Mouse (Mus musculus) R1 (cell line): Measurements from ENCODE around the gene Adamts4.
A peak's percentile ranks its signal among the peaks of the same experiment; 100 is the strongest.

Experiments
- DNase-seq: peaks from one replicate; pipeline ENCODE4 v3.0.0-alpha.2; 2018; ENCODE audit warnings: low read depth, low spot score

The Adamts4 gene

GRCm38 (mm10) chr1:171252415-171252814, 2.2 kb downstream of the Adamts4 start:
- DNase-seq: peak; percentile 55

DNA sequence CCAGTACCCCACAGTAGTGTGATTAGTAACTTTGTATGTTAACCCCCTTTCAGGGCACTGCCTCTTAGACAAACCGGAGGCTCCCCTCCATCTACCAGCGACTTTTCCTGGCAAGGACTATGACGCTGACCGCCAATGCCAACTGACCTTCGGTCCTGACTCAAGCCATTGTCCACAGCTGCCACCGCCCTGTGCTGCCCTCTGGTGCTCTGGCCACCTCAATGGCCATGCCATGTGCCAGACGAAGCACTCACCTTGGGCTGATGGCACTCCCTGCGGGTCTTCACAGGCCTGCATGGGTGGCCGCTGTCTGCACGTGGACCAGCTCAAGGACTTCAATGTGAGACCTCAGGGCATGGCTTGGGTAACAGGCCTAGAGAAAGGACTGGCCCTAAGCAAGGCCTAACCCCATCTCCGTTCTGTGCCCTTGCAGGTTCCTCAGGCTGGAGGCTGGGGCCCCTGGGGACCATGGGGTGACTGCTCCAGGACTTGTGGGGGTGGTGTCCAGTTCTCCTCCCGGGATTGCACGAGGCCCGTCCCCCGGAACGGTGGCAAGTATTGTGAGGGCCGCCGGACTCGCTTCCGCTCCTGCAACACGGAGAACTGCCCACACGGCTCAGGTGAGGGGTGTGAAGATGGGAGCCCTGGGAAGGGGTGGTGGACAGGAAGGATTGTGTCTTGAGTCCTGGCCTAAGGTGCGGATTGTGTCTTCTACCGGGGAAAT, 6.0 kb downstream of the Adamts4 start:
- DNase-seq: no peak

GRCm38 (mm10) chr1:171256937-171257548, 6.8 kb downstream of the Adamts4 start:
- DNase-seq: peak; percentile 87

GRCm38 (mm10) chr1:171257781-171258180, 7.6 kb downstream of the Adamts4 start:
- DNase-seq: no peak

GRCm38 (mm10) chr1:171258921-171259320, 8.7 kb downstream of the Adamts4 start:
- DNase-seq: no peak

DNA sequence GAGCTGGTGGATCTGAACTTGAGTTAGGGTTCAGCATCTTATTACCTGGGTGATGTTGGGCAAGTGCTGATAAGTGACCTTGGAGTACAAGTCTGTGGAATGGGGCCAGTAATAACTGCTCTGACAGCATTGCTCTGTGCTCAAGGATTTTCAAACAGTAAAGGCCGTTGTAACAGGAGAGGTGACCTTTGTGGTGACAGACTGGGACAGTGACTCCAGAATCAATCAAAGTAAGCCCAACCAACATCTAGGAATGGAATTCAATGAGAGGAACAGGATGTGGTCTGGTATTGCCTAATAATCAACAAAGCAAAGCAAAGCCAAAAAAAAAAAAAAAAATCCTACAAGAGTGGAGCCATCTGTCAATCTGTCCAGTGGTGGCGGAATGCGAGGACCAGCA, 10.1 kb downstream of the Adamts4 start:
- no peak for DNase-seq

DNA sequence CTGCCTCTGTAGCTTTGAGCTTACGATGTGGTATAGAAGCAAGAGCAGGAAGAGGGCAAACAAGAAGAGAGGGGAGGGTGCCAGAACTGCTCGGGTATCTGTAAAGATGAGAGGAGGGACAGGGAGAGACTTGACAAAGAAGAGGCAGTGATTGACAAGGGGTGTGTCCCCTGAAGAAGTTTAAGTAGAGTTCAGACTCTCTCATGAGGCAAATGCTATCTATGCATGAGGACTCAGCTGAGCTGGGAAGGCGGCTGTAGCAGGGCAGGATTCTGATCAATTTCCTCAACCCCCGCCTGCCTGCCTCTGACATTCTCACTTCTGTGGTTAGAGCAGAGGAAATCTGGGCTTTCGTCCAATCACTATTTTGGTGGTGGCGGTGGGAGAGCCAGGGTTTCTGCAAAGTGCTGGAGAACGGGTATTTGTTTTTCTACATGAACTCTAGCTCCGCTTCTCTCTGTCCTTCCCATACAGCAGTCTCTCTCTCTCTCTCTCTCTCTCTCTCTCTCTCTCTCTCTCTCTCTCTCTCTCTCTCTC, 12.4 kb downstream of the Adamts4 start:
- no peak for DNase-seq

DNA sequence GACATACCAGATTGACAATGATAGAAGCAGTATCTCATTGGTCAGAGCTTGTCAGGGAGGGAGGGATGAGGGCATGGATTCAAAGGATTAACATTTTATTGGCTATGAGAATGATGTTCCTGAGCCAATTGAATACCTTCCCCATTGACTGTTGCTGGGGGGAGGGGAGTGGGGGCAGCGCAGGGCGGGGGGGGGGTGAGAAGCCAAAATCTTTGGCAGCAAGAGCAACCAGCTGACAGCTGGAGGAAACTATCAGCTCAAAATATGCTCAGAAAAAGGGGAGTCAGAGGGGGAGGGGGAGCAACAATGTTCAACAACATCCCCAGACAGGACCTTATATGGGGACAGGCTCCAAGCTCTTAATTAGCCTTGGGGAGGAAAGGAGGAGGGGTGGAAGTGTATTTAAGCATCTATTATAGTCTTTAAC, 13.0 kb downstream of the Adamts4 start:
- DNase-seq: no peak

DNA sequence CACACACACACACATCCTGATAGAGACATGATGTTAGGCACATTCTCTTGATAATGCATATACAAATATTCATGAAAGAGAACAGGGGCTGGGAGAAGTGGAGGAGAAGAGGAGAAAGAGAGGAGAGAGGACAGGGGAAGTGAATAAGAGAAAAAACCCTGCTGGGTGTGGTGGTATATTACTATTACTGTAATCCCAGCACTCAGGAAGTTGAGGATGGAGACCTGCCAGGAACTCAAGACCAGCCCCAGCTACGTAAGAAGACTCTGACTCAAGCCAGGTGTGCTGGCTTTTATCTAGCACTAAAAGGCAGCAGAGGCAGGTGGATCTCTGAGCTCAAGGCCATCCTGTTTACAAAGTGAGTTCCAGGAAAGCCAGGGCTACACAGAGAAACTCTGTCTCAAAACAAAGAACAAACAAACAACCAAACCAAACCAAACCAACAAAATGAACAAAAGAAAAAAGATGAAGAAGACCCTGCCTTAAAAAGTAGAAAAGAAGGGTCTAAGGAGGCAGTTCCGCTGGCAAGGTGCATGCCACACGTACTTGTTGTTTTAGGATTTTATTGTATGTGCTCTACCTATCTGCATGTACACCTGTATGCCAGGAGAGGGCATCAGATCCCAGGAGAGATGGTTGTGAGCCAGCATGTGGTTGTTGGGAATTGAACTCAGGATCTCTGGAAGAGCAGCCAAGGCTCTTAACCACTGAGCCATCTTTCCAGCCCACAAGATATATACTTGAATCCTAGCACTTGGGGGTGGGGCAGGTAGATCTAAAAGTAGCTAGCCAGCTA, 13.6 kb downstream of the Adamts4 start:
- DNase-seq: peak; percentile 76

DNA sequence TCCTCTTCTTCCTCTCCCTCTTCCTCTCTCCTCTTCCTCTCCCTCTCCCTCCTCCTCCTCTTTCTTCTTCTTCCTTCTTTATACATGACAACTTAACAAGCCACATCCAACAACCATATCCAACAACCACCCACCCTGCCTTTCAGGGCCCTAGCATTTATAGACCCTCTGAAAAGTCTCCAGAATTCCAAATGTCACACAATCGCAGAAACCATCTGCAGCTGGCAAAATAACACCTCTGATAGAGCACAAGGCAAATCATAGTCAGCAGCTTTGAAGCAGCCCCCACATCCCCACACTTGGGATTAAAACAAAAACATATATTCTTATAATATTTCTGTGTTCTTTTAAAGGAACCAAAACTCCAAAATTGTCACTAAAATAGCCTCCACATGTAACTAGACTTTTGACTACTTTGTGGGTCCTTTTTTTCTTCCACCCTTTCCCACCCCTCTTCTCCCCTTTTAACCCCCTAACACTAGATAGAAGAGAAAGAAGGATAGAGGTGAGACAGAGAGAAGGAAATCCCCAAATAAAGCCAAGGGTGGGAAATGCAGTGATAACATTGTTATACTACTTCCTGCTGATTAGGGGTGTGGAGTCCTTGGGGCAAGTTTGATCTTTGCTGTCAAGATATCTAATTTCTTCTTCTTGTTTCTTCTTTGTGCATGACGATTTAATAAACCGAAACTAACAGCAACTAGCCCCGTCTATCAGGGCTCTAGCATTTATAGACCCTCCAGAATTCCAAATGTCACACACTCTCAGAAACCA, 15.9 kb downstream of the Adamts4 start:
- no peak for DNase-seq

- no peak for DNase-seq
These were observed 18.1 kb downstream of the Adamts4 start for GRCm38 (mm10) chr1:171268341-171268740.

- peak; percentile 93 for DNase-seq
These were observed 19.8 kb downstream of the Adamts4 start, which contains the start of gene B4galt3 for GRCm38 (mm10) chr1:171269848-171270572. Gene B4galt3 (plus strand): TSS chr1:171270328.

DNA sequence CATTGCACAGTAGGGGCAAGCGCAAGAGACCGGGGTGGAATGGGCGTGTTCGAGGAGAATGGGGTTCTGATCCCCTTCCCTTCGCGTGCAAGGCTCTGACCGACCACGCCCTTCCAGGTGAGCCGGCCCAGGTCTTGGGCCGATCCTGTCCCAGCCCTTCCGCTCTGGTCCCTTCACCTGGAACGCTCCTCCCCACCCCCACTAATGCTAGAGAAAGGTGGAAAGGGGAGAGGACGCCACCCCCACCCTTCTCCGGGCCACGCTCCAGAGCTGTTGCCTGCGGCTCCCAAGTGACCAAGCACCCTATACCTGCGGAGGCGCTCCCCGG, 20.3 kb downstream of the Adamts4 start:
- DNase-seq: peak; percentile 76

DNA sequence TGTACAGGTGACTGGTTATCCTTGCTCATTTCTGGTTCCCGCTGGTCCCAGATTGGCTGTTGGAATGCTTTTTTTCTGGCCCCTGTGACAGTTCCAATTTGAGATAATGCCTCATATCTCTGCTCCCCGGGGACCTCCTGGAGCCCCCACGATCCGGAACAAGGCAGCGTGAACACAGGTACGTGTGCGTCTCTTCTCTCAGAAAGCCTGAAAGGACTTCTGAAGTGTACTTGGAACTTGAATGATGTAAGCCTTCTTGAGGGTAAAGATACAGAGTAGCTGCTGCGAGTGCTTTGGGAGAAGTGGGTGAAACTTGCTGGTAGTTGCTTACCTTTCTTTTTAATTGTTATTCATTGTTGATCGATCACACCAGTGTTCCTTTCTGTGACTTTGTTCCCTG, 21.0 kb downstream of the Adamts4 start:
- no peak for DNase-seq

DNA sequence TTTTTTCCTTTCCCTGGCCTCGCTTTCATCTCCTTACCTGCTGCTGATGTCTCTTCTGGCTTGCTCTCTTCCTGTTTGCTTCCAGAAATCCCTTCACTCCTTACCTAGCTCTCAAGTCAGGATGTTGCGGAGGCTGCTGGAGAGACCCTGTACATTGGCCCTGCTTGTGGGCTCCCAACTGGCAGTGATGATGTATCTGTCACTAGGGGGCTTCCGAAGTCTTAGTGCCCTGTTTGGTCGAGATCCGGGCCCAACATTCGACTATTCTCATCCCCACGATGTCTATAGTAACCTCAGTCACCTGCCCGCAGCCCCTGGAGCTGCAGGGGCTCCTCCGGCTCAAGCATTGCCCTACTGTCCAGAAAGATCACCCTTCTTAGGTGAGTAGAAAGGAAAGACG, 21.4 kb downstream of the Adamts4 start:
- DNase-seq: no peak

DNA sequence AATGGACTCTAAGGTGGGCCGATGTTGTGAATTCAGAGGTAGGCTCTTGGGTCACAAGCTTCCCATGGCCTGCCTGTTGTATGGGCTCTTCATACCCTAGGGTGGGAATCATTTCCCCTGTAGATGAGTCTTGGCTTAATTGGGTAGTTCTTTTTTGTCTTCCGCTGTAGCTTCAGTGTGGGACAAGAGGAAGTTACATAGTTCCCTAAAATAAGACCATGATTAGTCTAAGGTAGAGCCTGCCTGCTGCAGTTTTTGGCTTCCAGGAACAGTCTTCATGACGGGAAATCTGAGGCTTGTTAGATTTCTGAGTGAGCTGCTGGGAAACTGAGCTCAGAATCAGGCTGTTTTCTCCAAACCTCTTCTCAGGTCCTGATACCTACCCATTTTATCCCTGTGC, 21.9 kb downstream of the Adamts4 start:
- DNase-seq: no peak

DNA sequence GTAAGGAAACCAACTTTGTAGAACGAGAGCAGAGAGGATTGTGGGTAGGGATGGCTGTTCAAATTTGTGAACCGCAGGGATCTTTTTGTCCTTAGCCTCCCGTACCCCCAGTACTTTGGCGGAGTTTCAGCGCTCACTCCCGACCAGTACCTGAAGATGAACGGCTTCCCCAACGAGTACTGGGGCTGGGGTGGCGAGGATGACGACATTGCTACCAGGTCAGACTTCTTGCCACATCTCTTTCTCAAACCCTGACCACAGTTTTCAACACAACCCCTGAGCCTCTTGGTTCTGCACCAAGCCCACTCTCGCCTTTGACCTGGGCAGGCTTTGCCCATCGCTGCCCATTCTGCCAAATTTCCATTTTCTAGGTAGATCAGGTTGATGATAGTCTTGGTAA, 23.9 kb downstream of the Adamts4 start:
- DNase-seq: no peak

- no peak for DNase-seq
These were observed 25.0 kb downstream of the Adamts4 start for GRCm38 (mm10) chr1:171275144-171275734.

DNA sequence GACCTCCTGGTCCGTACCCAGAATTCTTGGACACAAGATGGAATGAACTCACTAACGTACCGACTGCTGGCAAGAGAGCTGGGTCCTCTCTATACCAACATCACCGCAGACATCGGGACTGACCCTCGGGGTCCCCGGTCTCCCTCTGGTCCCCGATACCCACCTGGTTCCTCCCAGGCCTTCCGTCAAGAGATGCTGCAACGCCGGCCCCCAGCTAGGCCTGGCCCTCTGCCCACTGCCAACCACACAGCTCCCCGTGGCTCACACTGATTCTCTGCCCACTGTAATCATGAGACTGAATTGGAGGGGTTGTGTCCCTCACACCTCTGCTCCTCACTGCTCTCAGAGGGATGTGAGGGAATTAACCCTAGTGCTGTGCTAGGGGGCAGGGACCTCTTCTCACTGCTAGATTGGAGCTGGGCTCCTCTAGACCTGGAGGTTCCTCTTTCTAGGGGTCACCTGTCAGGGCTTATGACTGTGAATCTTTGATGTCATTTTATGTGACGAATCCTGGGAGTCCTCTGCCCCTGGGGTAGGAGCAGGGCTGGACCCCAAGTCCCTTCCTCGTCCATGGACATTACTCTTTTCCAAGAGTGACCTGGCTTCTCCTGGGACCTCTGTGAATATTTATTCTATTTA, 26.0 kb downstream of the Adamts4 start:
- DNase-seq: no peak

DNA sequence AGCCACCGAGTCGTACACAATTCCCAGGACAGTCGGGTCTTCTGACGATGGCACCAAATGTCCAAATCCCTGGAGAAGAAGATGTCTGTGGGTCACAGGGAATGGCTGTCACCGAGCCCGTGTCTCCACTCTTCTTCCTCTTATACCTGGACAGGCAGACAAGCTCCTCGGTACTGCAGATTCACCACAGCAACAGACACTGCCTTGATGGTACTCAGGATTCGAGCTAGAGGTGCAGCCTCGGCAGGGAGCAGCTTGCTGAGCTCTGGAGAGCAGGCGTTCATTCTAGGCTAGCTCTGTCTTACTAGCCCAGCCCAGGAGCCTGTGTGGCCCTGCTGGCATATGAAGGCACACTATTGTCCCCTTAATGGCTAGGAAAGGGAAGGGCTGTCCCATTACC, 27.5 kb downstream of the Adamts4 start:
- no peak for DNase-seq
